Mouse (Mus musculus): Measurements from ENCODE around the gene Yy2. TPM values are rescaled to one million over a fixed set of nuclear protein-coding genes. Genes with fewer than 3 reads are reported as not detected.

The Yy2 gene
- 0.11 and 1.3 TPM in 2 replicates for total RNA-seq (2021)
- long read RNA-seq, experiment 1: 0 reads
- long read RNA-seq, experiment 2: 0 reads

GRCm38 (mm10) chrX:157568840-157569239, at the start of gene Yy2:
Gene Yy2 (minus strand): TSS chrX:157568985.
- DNase-seq: no peak

DNA sequence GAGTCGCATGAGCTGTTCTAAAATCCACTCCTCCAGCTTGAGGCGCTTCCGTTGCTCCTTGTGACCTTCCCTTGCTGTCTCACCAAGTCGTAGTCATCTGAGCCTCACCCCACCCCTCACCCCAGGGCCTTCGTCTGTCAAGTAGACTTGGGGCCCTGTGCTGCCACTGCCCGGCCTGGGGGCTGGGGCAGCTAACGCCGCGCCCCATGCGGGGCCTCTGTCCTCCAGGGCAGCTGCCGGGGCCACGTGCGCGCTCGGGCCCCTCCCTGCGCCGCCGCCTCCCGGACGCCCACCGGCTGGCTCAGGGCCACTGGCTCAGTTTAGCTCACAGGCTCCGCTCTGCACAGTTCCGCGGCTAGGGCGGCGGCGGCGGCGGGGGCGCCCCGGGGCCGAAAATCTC, 44.1 kb upstream of the Yy2 start:
- peak; percentile 6 for DNase-seq

DNA sequence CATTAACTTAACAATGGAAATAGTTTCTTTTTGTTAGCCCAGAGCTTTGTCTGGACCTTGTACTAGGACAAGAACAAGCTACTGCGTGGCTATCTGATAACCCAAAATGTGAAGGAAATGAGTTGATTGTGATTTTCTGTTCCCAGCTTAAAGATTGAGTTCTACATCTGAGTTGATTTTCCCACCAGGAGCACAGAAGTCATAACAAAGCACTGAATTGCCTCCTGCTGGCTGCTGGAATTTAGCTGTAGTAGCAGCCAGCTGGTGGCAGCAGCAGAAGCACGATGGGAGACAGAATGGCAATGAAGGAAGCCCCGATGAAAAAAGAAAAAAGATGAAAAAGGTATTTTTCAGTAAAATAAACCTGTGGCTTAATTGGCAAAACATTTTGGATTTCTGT, 32.7 kb upstream of the Yy2 start:
- DNase-seq: peak; percentile 41

DNA sequence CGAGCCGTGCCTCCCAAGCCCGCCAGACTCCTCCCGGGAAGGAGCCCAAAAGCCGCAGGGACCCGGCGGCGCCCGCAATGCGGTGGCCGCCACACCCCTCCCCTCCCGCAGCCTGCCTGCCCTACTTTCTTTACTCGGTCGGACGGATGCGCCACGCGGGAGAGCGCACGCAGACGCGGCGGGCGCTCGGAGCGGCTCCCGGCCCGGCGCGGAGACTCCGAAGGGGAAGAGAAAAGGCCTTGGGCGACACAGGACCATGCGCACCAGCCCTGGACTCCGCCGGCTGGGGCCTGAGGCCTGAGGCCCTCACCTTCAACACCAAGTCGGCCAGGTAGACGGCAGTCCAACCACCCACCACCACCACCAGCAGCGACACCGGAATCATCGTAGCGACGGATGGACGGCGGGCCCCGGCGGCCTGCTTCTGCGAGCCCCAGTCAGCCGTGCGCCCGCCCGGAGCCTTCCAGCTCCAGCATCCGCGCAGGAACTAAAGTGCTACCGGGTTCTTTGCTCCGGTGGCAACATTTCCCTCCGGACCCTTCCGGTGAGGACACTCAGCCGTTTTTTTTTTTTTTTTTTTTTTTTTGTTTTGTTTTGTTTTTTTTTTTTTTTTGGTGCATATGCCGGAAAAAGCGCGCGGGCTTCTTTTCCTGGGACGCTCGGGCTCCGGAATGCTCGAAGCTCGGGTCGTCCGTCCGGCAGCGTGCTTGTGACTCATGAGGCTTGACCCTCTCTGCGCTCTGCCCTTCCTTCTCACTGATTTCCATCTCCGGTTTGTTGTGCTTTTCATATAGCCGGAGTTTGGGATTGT, 29.6 kb upstream of the Yy2 start, which contains the start of gene Mbtps2:
Mbtps2 (minus strand) TSS at position 530 of the 811 bp plus-strand sequence.
- peak; percentile 83 for DNase-seq

DNA sequence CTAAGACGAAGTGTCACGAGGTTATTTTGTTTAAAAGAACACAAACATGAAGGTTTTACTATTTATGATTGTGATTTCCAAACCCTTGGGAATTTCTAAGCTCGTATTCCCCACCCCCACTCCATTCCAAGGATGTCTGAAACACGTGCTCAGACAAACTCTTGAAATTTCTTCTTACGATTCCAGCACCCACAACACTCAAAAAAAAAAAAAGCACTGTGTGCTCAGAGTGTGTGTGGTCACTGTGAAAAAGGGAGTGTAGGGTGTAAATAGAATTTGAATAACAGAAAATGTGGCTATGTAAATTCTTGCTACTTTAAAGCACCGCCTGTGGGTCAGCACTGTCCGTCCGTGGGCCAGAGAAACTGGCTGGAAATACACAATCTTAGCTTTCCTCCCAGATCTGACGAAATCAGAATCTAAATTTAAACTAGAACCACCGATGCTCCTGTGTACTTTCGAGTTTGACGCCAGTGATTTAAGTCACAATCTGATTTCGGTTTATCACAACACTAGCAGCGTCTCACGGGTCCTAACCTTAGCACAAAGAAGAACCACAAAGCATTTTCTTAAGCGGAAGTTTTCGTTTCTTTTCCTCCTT, 28.9 kb upstream of the Yy2 start:
- DNase-seq: peak; percentile 10

GRCm38 (mm10) chrX:157596802-157597201, 28.0 kb upstream of the Yy2 start:
- no peak for DNase-seq

DNA sequence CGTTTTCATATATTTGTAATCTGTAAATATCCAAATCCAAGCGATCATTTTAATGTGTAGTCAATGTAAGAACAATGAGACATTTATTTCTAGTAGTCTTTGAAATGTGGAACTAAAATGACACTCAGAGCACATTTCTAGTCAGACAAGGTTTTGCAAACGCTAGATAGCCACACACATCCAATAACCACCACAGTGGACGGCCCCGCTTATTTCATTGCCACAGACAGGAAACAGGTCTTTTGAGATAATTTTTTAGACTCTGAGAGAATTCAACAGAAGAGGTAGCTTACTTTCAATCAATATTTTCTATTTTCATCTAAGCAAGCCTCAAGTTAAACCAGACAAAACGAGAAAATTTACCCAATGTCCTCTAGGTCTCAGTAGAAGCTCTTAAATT, 27.1 kb upstream of the Yy2 start:
- no peak for DNase-seq

- DNase-seq: no peak
Measured at GRCm38 (mm10) chrX:157594606-157595005, 25.8 kb upstream of the Yy2 start.

GRCm38 (mm10) chrX:157587001-157587400, 18.2 kb upstream of the Yy2 start:
- no peak for DNase-seq

DNA sequence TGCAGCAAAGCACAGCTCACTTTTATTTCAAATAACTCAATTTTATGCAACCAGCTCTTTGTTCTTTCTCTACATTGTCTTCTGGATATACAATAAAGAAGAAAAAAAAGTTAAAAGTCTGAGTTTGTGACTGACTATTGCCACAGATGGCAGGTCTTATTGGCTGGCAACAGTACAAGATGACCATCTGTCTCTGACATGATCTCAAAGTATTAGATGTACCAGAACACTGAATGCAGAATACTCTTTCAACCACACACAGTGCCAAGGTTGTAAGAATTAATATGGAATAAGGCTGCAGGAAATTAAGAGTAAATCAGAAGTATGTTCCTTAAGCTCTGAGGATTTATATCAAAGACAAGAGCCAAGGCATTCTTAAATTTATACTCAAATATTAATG, 17.6 kb upstream of the Yy2 start:
- DNase-seq: no peak

DNA sequence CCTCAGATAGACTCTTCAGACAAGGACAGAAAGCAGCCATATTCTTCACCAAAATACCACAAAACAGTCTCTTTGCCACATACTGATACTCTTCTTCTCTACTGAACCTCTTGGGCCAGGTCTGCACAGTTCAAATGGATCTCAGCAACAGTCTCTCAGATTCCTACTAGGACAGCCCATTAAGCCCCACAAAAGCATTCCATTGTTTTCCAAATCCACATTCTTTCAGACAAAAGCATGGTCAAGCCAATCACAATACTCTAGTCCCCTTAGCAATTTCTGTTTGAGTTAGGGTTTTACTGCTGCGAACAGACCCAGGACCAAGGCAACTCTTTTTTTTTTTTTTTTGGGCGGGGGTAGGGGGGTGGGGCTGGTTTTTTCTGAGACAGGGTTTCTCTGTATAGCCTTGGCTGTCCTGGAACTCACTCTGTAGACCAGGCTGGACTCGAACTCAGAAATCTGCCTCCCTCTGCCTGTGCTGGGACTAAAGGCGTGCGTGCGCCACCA, 10.4 kb upstream of the Yy2 start:
- no peak for DNase-seq

- DNase-seq: no peak
Measured at GRCm38 (mm10) chrX:157574683-157575082, 5.9 kb upstream of the Yy2 start.

DNA sequence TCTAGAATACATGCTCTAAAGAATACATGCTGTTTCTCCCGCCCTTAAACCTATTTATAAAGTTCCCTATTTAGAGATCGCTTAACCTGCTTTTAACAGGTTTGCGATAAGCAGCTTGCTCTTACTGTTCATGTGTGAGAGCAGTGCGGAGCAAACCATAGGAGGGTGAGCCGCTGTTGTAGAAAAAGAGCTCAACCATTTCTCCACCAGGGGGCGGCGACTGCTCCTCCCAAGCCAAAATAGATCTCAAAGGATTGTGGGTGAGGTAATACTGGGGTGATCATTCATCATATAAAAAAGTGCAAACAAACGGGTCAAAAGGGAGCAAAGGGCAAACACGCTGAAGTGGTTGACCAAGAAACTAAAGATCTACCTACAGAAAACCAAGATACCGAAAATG, 5.0 kb downstream of the Yy2 start:
- DNase-seq: peak; percentile 9

DNA sequence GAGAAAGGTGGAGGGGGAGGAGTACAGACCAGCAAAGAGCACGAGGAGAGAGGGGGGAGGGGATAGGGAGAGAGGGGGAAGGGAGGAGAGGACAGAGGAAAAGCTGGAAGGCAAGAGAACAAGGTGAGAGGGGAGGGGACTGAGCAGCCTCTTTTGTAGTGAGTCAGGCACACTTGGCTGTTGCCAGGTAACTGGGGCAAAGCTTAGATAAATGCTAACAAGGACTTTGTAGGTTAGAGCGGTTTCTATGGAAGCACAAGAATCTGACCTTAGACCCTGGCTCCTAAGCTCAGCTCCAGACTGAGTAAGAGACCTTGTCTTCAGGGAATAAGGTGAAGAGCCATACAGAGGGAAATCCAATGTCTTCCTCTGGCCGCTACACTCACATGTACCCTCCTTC, 21.7 kb downstream of the Yy2 start:
- peak; percentile 3 for DNase-seq

Other genes with a start within 250 kb of the Yy2 start
- gene Phex, start 153.7 kb downstream of the Yy2 start, total RNA-seq (2021): 0.07 and 0.15 TPM in 2 replicates
- gene Sms, start 76.7 kb downstream of the Yy2 start, total RNA-seq (2021): 14.7 and 21.9 TPM in 2 replicates
- 22.2 and 23.4 TPM in 2 replicates for gene Mbtps2, start 29.7 kb upstream of the Yy2 start, total RNA-seq (2021)
- gene Smpx, start 129.9 kb upstream of the Yy2 start, total RNA-seq (2021): 17.2 TPM in 2 replicates
- gene Klhl34, start 249.4 kb upstream of the Yy2 start, total RNA-seq (2021): not detected in 2 replicates

Measured in adrenal gland, postnatal 14 days (tissue).